Mouse (Mus musculus) kidney, embryonic 16.5 days (tissue): Measurements from ENCODE around the gene Ercc4. TPM values are rescaled to one million over a fixed set of nuclear protein-coding genes. Genes with fewer than 3 reads are reported as not detected.

Source experiments
- ATAC-seq: fragments of 200-750 bp; cut with Nextera tagmentation; 2 replicates; pipeline ENCODE4 v1.8.0; 2017; ENCODE audit warnings: moderate TSS enrichment; ENCODE audit not compliant: low FRiP score, low TSS enrichment
- H3K27ac ChIP-seq: fragments of 300-500 bp; sonication (generic); 2 replicates; pipeline ENCODE4 v1.5.1; 2014; ENCODE audit warnings: low read length
- H3K27me3 ChIP-seq: fragments of 300-500 bp; sonication (generic); 2 replicates; pipeline ENCODE4 v1.6.1; 2014; ENCODE audit warnings: low read length, control low read depth, mixed read lengths; ENCODE audit not compliant: insufficient read depth
- H3K36me3 ChIP-seq: fragments of 300-500 bp; sonication (generic); 2 replicates; pipeline ENCODE4 v1.6.1; 2014; ENCODE audit warnings: low read length, control low read depth, mixed read lengths; ENCODE audit not compliant: insufficient read depth
- H3K4me1 ChIP-seq: fragments of 300-500 bp; sonication (generic); 2 replicates; pipeline ENCODE4 v1.6.1; 2014; ENCODE audit warnings: low read length, control low read depth, mixed read lengths; ENCODE audit not compliant: insufficient read depth
- H3K4me2 ChIP-seq: fragments of 300-500 bp; sonication (generic); replicated peaks from 2 replicates; pipeline ENCODE4 v1.6.1; 2014; ENCODE audit warnings: low read depth, low read length
- H3K4me3 ChIP-seq: fragments of 300-500 bp; sonication (generic); 2 replicates; pipeline ENCODE4 v1.5.1; 2014; ENCODE audit warnings: mild to moderate bottlenecking, low read length
- H3K9ac ChIP-seq: fragments of 300-500 bp; sonication (generic); replicated peaks from 2 replicates; pipeline ENCODE4 v1.6.1; 2014; ENCODE audit warnings: low read length
- H3K9me3 ChIP-seq: fragments of 300-500 bp; sonication (generic); 2 replicates; pipeline ENCODE4 v1.6.1; 2016; ENCODE audit warnings: low read length, control low read depth
- WGBS: fragments of 180-500 bp; shearing (Covaris S2); extraction: QIAGEN DNeasy Blood & Tissue Kit; methylation state at CpG from one replicate; pipeline ENCODE4 v1.1.7; 2014; 5-methylcytosine and 5-hydroxymethylcytosine counted together
- polyA plus RNA-seq: library from polyadenylated mRNA; unstranded; fragments of >200 nt; fragmentation: Nextera tagmentation; extraction: Ambion mirVana; gene quantifications from 2 replicates; pipeline ENCODE4 v1.2.1, GENCODE M21; 2015

Ercc4 gene
- polyA plus RNA-seq, 1 experiment from 2014 or later = 14.4 TPM

GRCm38 (mm10) chr16:13190471-13190870 is 81.0 kb downstream of the Ercc4 start:
- peaks cover 8% of the 10 kb centered on the region for H3K9me3 ChIP-seq
- no peak overlapping the region for H3K4me2 ChIP-seq
- no peak overlapping the region for H3K9ac ChIP-seq
- no peak overlapping the region for H3K27ac ChIP-seq
- H3K36me3 ChIP-seq = no peaks in the 10 kb centered on the region
- peaks cover 13% of the 10 kb centered on the region for H3K4me1 ChIP-seq
- no peak for ATAC-seq
- H3K27me3 ChIP-seq = no peaks in the 10 kb centered on the region
- WGBS = 59% methylated on average over 5 of the region's 5 CpGs
- no peak overlapping the region for H3K4me3 ChIP-seq

- Histone ChIP-seq H3K9me3 (peaks cover 1% of the 10 kb centered on the region; the same call in 1 of the 2 replicates), H3K36me3 (no peaks in the 10 kb centered on the region), H3K4me3 (no peak overlapping the region), H3K27ac (no peak overlapping the region), H3K4me2 (no peak overlapping the region), H3K4me1 (peaks cover 13% of the 10 kb centered on the region), H3K27me3 (no peaks in the 10 kb centered on the region), H3K9ac (no peak overlapping the region)
- ATAC-seq = peak; percentile 66; the same call in 1 of the 2 replicates
- WGBS = 65% methylated on average over 4 of the region's 4 CpGs
Observed at GRCm38 (mm10) chr16:13191166-13191565, 81.7 kb downstream of the Ercc4 start.

- Histone ChIP-seq H3K4me2 (no peak overlapping the region), H3K27ac (no peak overlapping the region), H3K9me3 (no peaks in the 10 kb centered on the region), H3K27me3 (no peaks in the 10 kb centered on the region), H3K4me1 (peaks cover 23% of the 10 kb centered on the region), H3K36me3 (no peaks in the 10 kb centered on the region), H3K9ac (no peak overlapping the region), H3K4me3 (no peak overlapping the region)
- no peak for ATAC-seq
- WGBS = 77% methylated on average over 4 of the region's 4 CpGs
Observed at GRCm38 (mm10) chr16:13193663-13194071, 84.2 kb downstream of the Ercc4 start.

GRCm38 (mm10) chr16:13194882-13195281 is 85.4 kb downstream of the Ercc4 start:
- no peak overlapping the region for H3K27ac ChIP-seq
- no peak overlapping the region for H3K4me2 ChIP-seq
- no peaks in the 10 kb centered on the region for H3K36me3 ChIP-seq
- 93% methylated on average over 5 of the region's 5 CpGs for WGBS
- no peak overlapping the region for H3K9ac ChIP-seq
- H3K27me3 ChIP-seq = no peaks in the 10 kb centered on the region
- peaks cover 15% of the 10 kb centered on the region for H3K4me1 ChIP-seq
- no peaks in the 10 kb centered on the region for H3K9me3 ChIP-seq
- no peak overlapping the region for H3K4me3 ChIP-seq
- ATAC-seq = no peak

GRCm38 (mm10) chr16:13196626-13197025 is 87.1 kb downstream of the Ercc4 start:
- Histone ChIP-seq H3K27ac (0 out of 2 replicates have a peak overlapping the region, but pooled peaks have one; percentile 21), H3K4me1 (peaks cover 11% of the 10 kb centered on the region)
- WGBS = 54% methylated on average over 5 of the region's 5 CpGs

GRCm38 (mm10) chr16:13197293-13197692 is 87.8 kb downstream of the Ercc4 start:
- H3K4me3 ChIP-seq = no peak overlapping the region
- H3K4me2 ChIP-seq = no peak overlapping the region
- H3K27me3 ChIP-seq = no peaks in the 10 kb centered on the region
- no peak overlapping the region for H3K9ac ChIP-seq
- H3K36me3 ChIP-seq = no peaks in the 10 kb centered on the region
- no peaks in the 10 kb centered on the region for H3K9me3 ChIP-seq
- WGBS = 53% methylated on average over 5 of the region's 5 CpGs
- H3K27ac ChIP-seq = 0 out of 2 replicates have a peak overlapping the region, but pooled peaks have one; percentile 19
- no peak for ATAC-seq
- peaks cover 11% of the 10 kb centered on the region for H3K4me1 ChIP-seq

More at GRCm38 (mm10) chr16:13196626-13197025, 87.1 kb downstream of the Ercc4 start:
- Histone ChIP-seq H3K36me3 (no peaks in the 10 kb centered on the region), H3K9me3 (no peaks in the 10 kb centered on the region), H3K4me2 (no peak overlapping the region), H3K4me3 (no peak overlapping the region), H3K27me3 (no peaks in the 10 kb centered on the region), H3K9ac (no peak overlapping the region)
- ATAC-seq = no peak

- H3K4me1 ChIP-seq = peaks cover 11% of the 10 kb centered on the region
- H3K36me3 ChIP-seq = no peaks in the 10 kb centered on the region
- no peak overlapping the region for H3K27ac ChIP-seq
- no peak overlapping the region for H3K4me3 ChIP-seq
- no peak overlapping the region for H3K9ac ChIP-seq
- no peaks in the 10 kb centered on the region for H3K27me3 ChIP-seq
- peak; percentile 36; the same call in 1 of the 2 replicates for ATAC-seq
- no peaks in the 10 kb centered on the region for H3K9me3 ChIP-seq
- WGBS = 18% methylated on average over 2 of the region's 2 CpGs
- no peak overlapping the region for H3K4me2 ChIP-seq
Observed at GRCm38 (mm10) chr16:13199204-13199603, 89.7 kb downstream of the Ercc4 start.

Other genes with a start within 250 kb of the Ercc4 start
- 18.8 and 23.1 TPM in 2 replicates for gene Mrtfb, start 146.8 kb downstream of the Ercc4 start, polyA plus RNA-seq